Comparison of ENCODE assay signal across 29 mouse cellular contexts in the genomic region with DNA sequence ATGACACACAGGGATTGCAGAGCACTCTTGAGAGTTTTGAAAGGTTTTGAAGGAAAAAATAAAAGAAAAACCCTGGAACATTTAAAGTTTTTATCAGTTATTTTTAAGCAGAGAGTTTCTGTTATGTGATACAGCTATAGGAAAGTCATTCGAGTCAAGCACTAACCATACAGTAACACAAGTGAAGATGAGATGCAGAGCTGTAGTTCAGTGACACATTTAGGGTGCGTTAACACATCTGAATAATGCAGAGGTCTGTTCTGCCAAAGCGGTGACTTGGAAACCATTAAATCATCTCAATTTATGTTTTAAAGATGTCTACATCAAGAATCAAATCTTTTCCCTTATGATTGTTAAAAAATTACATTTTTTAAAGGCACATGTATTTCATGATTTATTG.
"Had no signal": no experiment of that assay in that cellular context is flagged by ENCODE, and none has a peak within 500 bp of the region (broad histone marks: within the 10 kb centered on the region; RNA-seq: fewer than 3 reads in every experiment).

No protein-coding gene starts in this region.

- H3K4me3 ChIP-seq: embryonic facial prominence, embryonic 10.5 days; embryonic facial prominence, embryonic 12.5 days; embryonic facial prominence, embryonic 13.5 days; embryonic facial prominence, embryonic 15.5 days; erythroblast, embryonic 14.5 days; forebrain, embryonic 10.5 days; forebrain, embryonic 12.5 days; forebrain, embryonic 13.5 days; forebrain, embryonic 15.5 days; gastrocnemius, adult 2 months; heart, adult 2 months; heart, embryonic 10.5 days had no signal

- H3K36me3 ChIP-seq: embryonic facial prominence, embryonic 10.5 days; embryonic facial prominence, embryonic 12.5 days; embryonic facial prominence, embryonic 13.5 days; embryonic facial prominence, embryonic 15.5 days; forebrain, embryonic 10.5 days; forebrain, embryonic 12.5 days; forebrain, embryonic 15.5 days; heart, embryonic 10.5 days had no signal

- H3K4me1 ChIP-seq: embryonic facial prominence, embryonic 10.5 days; embryonic facial prominence, embryonic 12.5 days; embryonic facial prominence, embryonic 13.5 days; embryonic facial prominence, embryonic 15.5 days; forebrain, embryonic 10.5 days; forebrain, embryonic 12.5 days; forebrain, embryonic 13.5 days; forebrain, embryonic 15.5 days; heart, embryonic 10.5 days had no signal

- ATAC-seq: forebrain, embryonic 13.5 days; forebrain, embryonic 14.5 days; forebrain, embryonic 15.5 days; forebrain, embryonic 16.5 days had no signal

- H3K9me3 ChIP-seq: embryonic facial prominence, embryonic 10.5 days; embryonic facial prominence, embryonic 12.5 days; embryonic facial prominence, embryonic 13.5 days; embryonic facial prominence, embryonic 15.5 days; forebrain, embryonic 10.5 days; forebrain, embryonic 12.5 days; forebrain, embryonic 13.5 days; forebrain, embryonic 15.5 days; heart, embryonic 10.5 days had no signal

- DNase-seq: cerebellum, adult 18-20 months; cerebellum, adult 2 months; cerebellum, adult 8-10 months; cerebellum, adult 9-10 months; cerebellum, adult 9-11 months; cerebellum, postnatal 10 days; cerebellum, postnatal 14 days; cerebellum, postnatal 25 days; cerebellum, postnatal 36 days; embryo, embryonic 11 days; gastrocnemius, adult 2 months; gastrocnemius, postnatal 10 days; gastrocnemius, postnatal 14 days; gastrocnemius, postnatal 25 days; gastrocnemius, postnatal 36 days; heart, adult 11 months; heart, adult 2 months had no signal

- H3K4me2 ChIP-seq: embryonic facial prominence, embryonic 12.5 days; embryonic facial prominence, embryonic 13.5 days; embryonic facial prominence, embryonic 15.5 days; forebrain, embryonic 12.5 days; forebrain, embryonic 13.5 days; forebrain, embryonic 15.5 days had no signal

- H3K27ac ChIP-seq: embryonic facial prominence, embryonic 10.5 days; embryonic facial prominence, embryonic 12.5 days; embryonic facial prominence, embryonic 13.5 days; embryonic facial prominence, embryonic 15.5 days; forebrain, embryonic 10.5 days; forebrain, embryonic 12.5 days; forebrain, embryonic 13.5 days; forebrain, embryonic 15.5 days; gastrocnemius, adult 2 months; heart, adult 2 months had no signal

- H3K27me3 ChIP-seq: embryonic facial prominence, embryonic 12.5 days; embryonic facial prominence, embryonic 13.5 days; embryonic facial prominence, embryonic 15.5 days; forebrain, embryonic 12.5 days; forebrain, embryonic 13.5 days; forebrain, embryonic 15.5 days had no signal

- H3K9ac ChIP-seq: embryonic facial prominence, embryonic 12.5 days; embryonic facial prominence, embryonic 13.5 days; embryonic facial prominence, embryonic 15.5 days; forebrain, embryonic 12.5 days; forebrain, embryonic 13.5 days; forebrain, embryonic 15.5 days had no signal
